Mouse (Mus musculus) activated CD4-positive, CD25-positive, alpha-beta regulatory T cell (primary cell): ENCODE data around the gene Gap43. TPM values are rescaled to one million over a fixed set of nuclear protein-coding genes. Genes with fewer than 3 reads are reported as not detected.

Source experiments
- polyA plus RNA-seq, 2 experiments: library from polyadenylated mRNA; unstranded; fragments of 100-300 nt; shearing (Covaris generic); gene quantifications; one replicate each; pipeline ENCODE4 v1.2.1; 2017

The Gap43 gene
- not detected for polyA plus RNA-seq

DNA sequence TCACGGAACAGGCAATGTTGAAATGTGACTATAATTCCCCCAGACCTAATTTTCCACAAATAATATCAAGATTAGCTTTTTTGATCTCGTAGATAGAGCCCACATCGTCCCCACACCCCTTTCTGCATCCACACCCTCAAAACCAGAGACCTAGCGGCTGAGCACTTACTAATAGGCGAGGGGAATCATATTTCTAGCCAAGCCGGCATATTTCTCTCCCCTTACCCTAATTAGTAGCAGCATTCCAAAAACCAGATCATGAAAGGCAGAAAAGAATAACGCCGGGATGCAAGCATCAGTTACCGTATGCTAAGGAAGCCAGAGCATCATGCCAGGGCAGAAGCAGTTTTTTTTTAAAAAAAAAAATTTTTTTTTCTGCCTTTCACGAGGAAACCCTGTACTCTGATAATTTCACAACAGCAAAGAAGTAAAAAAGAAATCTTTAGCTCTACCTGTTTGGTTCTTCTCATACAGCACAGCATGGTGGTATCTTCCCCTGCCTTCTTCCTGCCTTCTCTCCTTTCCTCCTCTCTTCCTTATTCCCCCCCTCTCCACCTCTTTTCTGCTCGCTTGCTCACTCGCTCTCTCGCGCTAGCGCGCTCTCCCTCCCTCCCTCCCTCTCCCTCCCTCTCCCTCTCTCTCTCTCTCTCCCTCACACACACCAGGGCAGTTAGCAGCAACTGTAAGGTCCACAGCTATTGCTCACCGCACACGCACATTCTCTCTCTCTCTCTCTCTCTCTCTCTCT lies at the start of gene Gap43:
TSS of gene Gap43 (minus strand) at position 631 of the 748 bp plus-strand sequence.

